Mouse (Mus musculus): Measurements from ENCODE around the gene Dnah5. TPM values are rescaled to one million over a fixed set of nuclear protein-coding genes. Genes with fewer than 3 reads are reported as not detected.

The Dnah5 gene
- 0.36 and 0.60 TPM in 2 replicates for polyA plus RNA-seq (2014; fragmentation: Nextera tagmentation; extraction: Ambion mirVana)

- Histone ChIP-seq H3K9me3 (ENCODE audit: control insufficient read depth, low read length) (no peaks in the 10 kb centered on the region), H3K4me3 (ENCODE audit: low read depth, low read length) (no peak within 1 kb of the TSS), H3K36me3 (ENCODE audit: control insufficient read depth, insufficient read depth, low read length) (no peaks in the 10 kb centered on the region), H3K27ac (ENCODE audit: low read depth, low read length) (no peak within 1 kb of the TSS), H3K4me1 (ENCODE audit: control insufficient read depth, insufficient read depth, low read length) (peaks cover 7% of the 10 kb centered on the region; the same call in 1 of the 2 replicates), H3K27me3 (ENCODE audit: control insufficient read depth, insufficient read depth, low read length) (peaks cover 23% of the 10 kb centered on the region), H3K4me2 (ENCODE audit: low read depth, low read length) (no peak within 1 kb of the TSS), H3K9ac (replicated peaks; ENCODE audit: low read depth, low read length) (no peak within 1 kb of the TSS)
- ATAC-seq (ENCODE audit: low read depth): peak; percentile 82
- 19% methylated on average over 20 of the region's 20 CpGs for WGBS
Observed at GRCm38 (mm10) chr15:28203111-28204075, at the start of gene Dnah5. Gene Dnah5 (plus strand): TSS chr15:28203752.

- WGBS: 5% methylated on average over 26 of the region's 27 CpGs
- Histone ChIP-seq H3K4me1 (ENCODE audit: control insufficient read depth, insufficient read depth, low read length) (0 out of 2 replicates have a peak, but pooled peaks cover 9% of the 10 kb centered on the region), H3K9me3 (ENCODE audit: control insufficient read depth, low read length) (no peaks in the 10 kb centered on the region), H3K4me2 (ENCODE audit: low read depth, low read length) (peak overlapping the region; percentile 70), H3K27ac (ENCODE audit: low read depth, low read length) (no peak overlapping the region), H3K4me3 (ENCODE audit: low read depth, low read length) (peak overlapping the region; percentile 28), H3K9ac (replicated peaks; ENCODE audit: low read depth, low read length) (peak overlapping the region; percentile 37; the same call in 1 of the 2 replicates), H3K36me3 (ENCODE audit: control insufficient read depth, insufficient read depth, low read length) (no peaks in the 10 kb centered on the region), H3K27me3 (ENCODE audit: control insufficient read depth, insufficient read depth, low read length) (no peaks in the 10 kb centered on the region)
- peak; percentile 90 for ATAC-seq (ENCODE audit: low read depth)
Observed at GRCm38 (mm10) chr15:28154822-28155501, 48.6 kb upstream of the Dnah5 start.

- Histone ChIP-seq H3K4me1 (ENCODE audit: control insufficient read depth, insufficient read depth, low read length) (0 out of 2 replicates have a peak, but pooled peaks cover 9% of the 10 kb centered on the region), H3K9ac (replicated peaks; ENCODE audit: low read depth, low read length) (peak overlapping the region; percentile 4; the same call in 1 of the 2 replicates), H3K27me3 (ENCODE audit: control insufficient read depth, insufficient read depth, low read length) (no peaks in the 10 kb centered on the region), H3K4me3 (ENCODE audit: low read depth, low read length) (peak overlapping the region; percentile 25), H3K4me2 (ENCODE audit: low read depth, low read length) (peak overlapping the region; percentile 45), H3K27ac (ENCODE audit: low read depth, low read length) (no peak overlapping the region), H3K9me3 (ENCODE audit: control insufficient read depth, low read length) (no peaks in the 10 kb centered on the region), H3K36me3 (ENCODE audit: control insufficient read depth, insufficient read depth, low read length) (no peaks in the 10 kb centered on the region)
- ATAC-seq (ENCODE audit: low read depth): peak; percentile 64
- WGBS: 2% methylated on average over 19 of the region's 19 CpGs
Observed at GRCm38 (mm10) chr15:28158771-28159489, 44.6 kb upstream of the Dnah5 start.

DNA sequence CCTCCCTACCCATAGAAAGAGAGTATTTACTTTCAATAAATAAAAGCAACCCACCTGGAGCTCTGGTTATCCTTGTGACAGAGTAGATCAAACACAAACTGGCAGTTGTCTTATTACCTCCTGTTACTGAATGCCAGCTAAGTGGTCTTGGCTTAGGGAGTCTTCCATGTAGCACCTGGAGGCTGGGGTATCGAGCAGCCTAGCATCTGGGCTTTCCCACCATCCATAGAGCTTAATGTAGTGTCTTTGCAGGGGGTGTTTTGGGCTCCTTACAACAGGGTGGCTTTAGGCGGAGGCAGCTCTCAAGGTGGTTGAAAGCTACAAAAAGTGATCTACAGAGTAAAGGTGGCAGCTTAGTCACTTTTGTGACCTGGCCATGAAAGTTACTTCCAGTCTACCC is 41.3 kb upstream of the Dnah5 start:
- Histone ChIP-seq H3K27ac (ENCODE audit: low read depth, low read length) (no peak overlapping the region), H3K9me3 (ENCODE audit: control insufficient read depth, low read length) (no peaks in the 10 kb centered on the region), H3K4me1 (ENCODE audit: control insufficient read depth, insufficient read depth, low read length) (0 out of 2 replicates have a peak, but pooled peaks cover 2% of the 10 kb centered on the region), H3K9ac (replicated peaks; ENCODE audit: low read depth, low read length) (no peak overlapping the region), H3K4me3 (ENCODE audit: low read depth, low read length) (no peak overlapping the region), H3K36me3 (ENCODE audit: control insufficient read depth, insufficient read depth, low read length) (no peaks in the 10 kb centered on the region), H3K4me2 (ENCODE audit: low read depth, low read length) (no peak overlapping the region), H3K27me3 (ENCODE audit: control insufficient read depth, insufficient read depth, low read length) (no peaks in the 10 kb centered on the region)
- WGBS: 92% methylated on average over 2 of the region's 2 CpGs
- ATAC-seq (ENCODE audit: low read depth): no peak

DNA sequence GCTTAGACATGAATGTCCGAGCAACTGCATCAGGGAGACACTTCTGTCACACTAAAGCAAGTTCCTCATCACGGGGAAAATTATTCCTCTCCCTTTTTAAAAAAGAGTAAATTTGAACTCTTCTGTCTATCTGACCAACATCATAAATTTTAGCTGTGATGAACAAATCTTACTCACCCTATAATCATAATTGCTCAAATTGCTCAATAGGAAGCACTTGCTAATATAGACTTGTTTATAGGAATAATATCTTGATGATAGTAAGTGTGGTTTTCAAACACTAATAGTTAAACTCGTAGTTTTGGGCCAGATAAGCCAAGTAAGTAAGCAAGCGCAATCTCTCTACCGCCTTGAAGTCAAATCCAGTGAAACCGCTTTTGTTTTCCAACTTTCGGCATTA is 38.3 kb upstream of the Dnah5 start:
- ATAC-seq (ENCODE audit: low read depth): no peak
- Histone ChIP-seq H3K4me3 (ENCODE audit: low read depth, low read length) (no peak overlapping the region), H3K27ac (ENCODE audit: low read depth, low read length) (no peak overlapping the region), H3K9ac (replicated peaks; ENCODE audit: low read depth, low read length) (no peak overlapping the region), H3K36me3 (ENCODE audit: control insufficient read depth, insufficient read depth, low read length) (no peaks in the 10 kb centered on the region), H3K9me3 (ENCODE audit: control insufficient read depth, low read length) (no peaks in the 10 kb centered on the region), H3K4me2 (ENCODE audit: low read depth, low read length) (no peak overlapping the region), H3K27me3 (ENCODE audit: control insufficient read depth, insufficient read depth, low read length) (no peaks in the 10 kb centered on the region), H3K4me1 (ENCODE audit: control insufficient read depth, insufficient read depth, low read length) (no peaks in the 10 kb centered on the region)
- WGBS: 89% methylated on average over 7 of the region's 7 CpGs

DNA sequence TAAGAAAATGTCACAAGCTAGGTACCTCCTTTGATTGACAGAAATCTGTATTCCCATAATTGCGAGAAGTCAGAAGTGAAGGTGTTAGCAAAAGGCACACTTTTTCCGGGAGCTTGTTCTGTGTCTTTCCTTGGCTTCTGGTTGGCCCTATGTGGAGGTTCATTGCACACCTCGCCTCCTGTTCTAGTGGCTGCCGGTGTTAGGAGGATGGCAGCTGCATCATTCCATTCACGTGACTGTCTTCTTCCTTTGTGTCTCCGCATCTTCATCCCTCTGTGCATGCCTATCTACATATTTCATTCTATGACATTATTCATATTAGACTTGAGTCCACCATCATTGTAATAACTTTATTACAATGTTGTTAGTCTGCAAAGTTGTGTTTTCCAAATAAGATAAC is 37.5 kb upstream of the Dnah5 start:
- no peaks in the 10 kb centered on the region for H3K36me3 ChIP-seq (ENCODE audit: control insufficient read depth, insufficient read depth, low read length)
- WGBS: 92% methylated on average over 6 of the region's 6 CpGs
- no peak overlapping the region for H3K27ac ChIP-seq (ENCODE audit: low read depth, low read length)
- no peak for ATAC-seq (ENCODE audit: low read depth)
- H3K27me3 ChIP-seq (ENCODE audit: control insufficient read depth, insufficient read depth, low read length): no peaks in the 10 kb centered on the region
- no peak overlapping the region for H3K9ac ChIP-seq (replicated peaks; ENCODE audit: low read depth, low read length)
- H3K9me3 ChIP-seq (ENCODE audit: control insufficient read depth, low read length): no peaks in the 10 kb centered on the region
- no peaks in the 10 kb centered on the region for H3K4me1 ChIP-seq (ENCODE audit: control insufficient read depth, insufficient read depth, low read length)
- no peak overlapping the region for H3K4me2 ChIP-seq (ENCODE audit: low read depth, low read length)
- no peak overlapping the region for H3K4me3 ChIP-seq (ENCODE audit: low read depth, low read length)

DNA sequence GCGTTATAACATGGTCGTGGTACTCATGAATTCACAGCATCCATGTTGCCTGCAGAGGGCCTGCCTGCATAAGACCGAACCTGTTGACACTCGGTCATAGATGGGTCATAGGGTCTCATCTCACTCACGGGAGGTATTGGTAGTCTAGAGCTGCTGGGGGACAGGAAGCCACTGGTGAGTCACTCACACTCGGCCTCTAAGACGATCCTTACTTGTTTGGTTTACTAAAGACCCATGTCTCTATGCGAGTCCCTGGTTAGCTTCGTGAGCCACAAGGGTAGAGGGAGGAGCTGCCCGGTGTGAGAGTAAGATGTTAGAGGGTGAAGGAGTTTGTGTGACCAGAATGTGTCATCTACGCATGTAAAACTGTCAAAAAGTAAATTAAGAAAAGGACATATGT is 24.6 kb upstream of the Dnah5 start:
- no peak overlapping the region for H3K27ac ChIP-seq (ENCODE audit: low read depth, low read length)
- H3K4me1 ChIP-seq (ENCODE audit: control insufficient read depth, insufficient read depth, low read length): no peaks in the 10 kb centered on the region
- H3K9me3 ChIP-seq (ENCODE audit: control insufficient read depth, low read length): no peaks in the 10 kb centered on the region
- H3K4me3 ChIP-seq (ENCODE audit: low read depth, low read length): no peak overlapping the region
- H3K9ac ChIP-seq (replicated peaks; ENCODE audit: low read depth, low read length): no peak overlapping the region
- H3K36me3 ChIP-seq (ENCODE audit: control insufficient read depth, insufficient read depth, low read length): no peaks in the 10 kb centered on the region
- H3K4me2 ChIP-seq (ENCODE audit: low read depth, low read length): no peak overlapping the region
- ATAC-seq (ENCODE audit: low read depth): no peak
- 90% methylated on average over 11 of the region's 11 CpGs for WGBS
- H3K27me3 ChIP-seq (ENCODE audit: control insufficient read depth, insufficient read depth, low read length): no peaks in the 10 kb centered on the region

DNA sequence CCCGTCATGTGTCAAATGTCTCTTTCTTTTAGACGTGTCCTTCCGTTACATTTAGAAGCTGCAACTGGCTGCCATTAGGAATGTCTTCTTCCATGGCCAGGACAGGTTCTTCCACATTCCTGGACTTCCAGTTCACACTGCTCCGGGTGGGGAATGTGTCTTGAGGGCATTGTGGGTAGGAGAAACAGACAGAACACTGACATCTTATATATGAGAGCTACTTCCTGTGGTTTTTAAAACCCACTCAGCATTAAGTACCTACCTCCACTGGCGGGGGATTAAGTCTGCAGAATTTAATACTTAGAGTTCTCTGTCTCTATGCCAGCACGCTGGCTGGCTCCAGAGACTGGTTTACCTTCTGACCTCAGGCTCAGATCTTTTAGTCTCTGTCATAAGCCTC is 24.0 kb upstream of the Dnah5 start:
- Histone ChIP-seq H3K4me1 (ENCODE audit: control insufficient read depth, insufficient read depth, low read length) (no peaks in the 10 kb centered on the region), H3K4me3 (ENCODE audit: low read depth, low read length) (no peak overlapping the region), H3K9ac (replicated peaks; ENCODE audit: low read depth, low read length) (no peak overlapping the region), H3K9me3 (ENCODE audit: control insufficient read depth, low read length) (no peaks in the 10 kb centered on the region), H3K36me3 (ENCODE audit: control insufficient read depth, insufficient read depth, low read length) (no peaks in the 10 kb centered on the region), H3K4me2 (ENCODE audit: low read depth, low read length) (no peak overlapping the region), H3K27ac (ENCODE audit: low read depth, low read length) (no peak overlapping the region), H3K27me3 (ENCODE audit: control insufficient read depth, insufficient read depth, low read length) (no peaks in the 10 kb centered on the region)
- 96% methylated on average over 6 of the region's 6 CpGs for whole genome bisulfite sequencing
- ATAC-seq (ENCODE audit: low read depth): no peak

All from neural tube, embryonic 14.5 days (tissue).